Mouse (Mus musculus) heart, embryonic 10.5 days (tissue): Measurements from ENCODE around the gene Fbxo44. TPM values are rescaled to one million over a fixed set of nuclear protein-coding genes. Genes with fewer than 3 reads are reported as not detected.

Experiments
- DNase-seq: peaks from one replicate; pipeline ENCODE4 v3.0.0-alpha.2; 2017; ENCODE audit warnings: low spot score
- H3K27ac ChIP-seq: fragments of 300-500 bp; sonication (generic); 2 replicates; pipeline ENCODE4 v1.5.1; 2016; ENCODE audit warnings: mild to moderate bottlenecking
- H3K27me3 ChIP-seq: fragments of 300-500 bp; sonication (generic); 2 replicates; pipeline ENCODE4 v1.6.1; 2016; ENCODE audit warnings: mild to moderate bottlenecking; ENCODE audit not compliant: poor library complexity, insufficient read depth, severe bottlenecking
- H3K36me3 ChIP-seq: fragments of 300-500 bp; sonication (generic); 2 replicates; pipeline ENCODE4 v1.6.1; 2016; ENCODE audit warnings: mild to moderate bottlenecking, moderate library complexity
- H3K4me1 ChIP-seq: fragments of 300-500 bp; sonication (generic); 2 replicates; pipeline ENCODE4 v1.6.1; 2016; ENCODE audit warnings: mild to moderate bottlenecking
- H3K4me3 ChIP-seq: fragments of 300-500 bp; sonication (generic); 2 replicates; pipeline ENCODE4 v1.5.1; 2016; ENCODE audit warnings: mild to moderate bottlenecking, moderate library complexity
- H3K9me3 ChIP-seq: fragments of 300-500 bp; sonication (generic); 2 replicates; pipeline ENCODE4 v1.6.1; 2016; ENCODE audit warnings: mild to moderate bottlenecking, moderate library complexity
- WGBS: fragments of 180-500 bp; shearing (Covaris S2); methylation state at CpG from one replicate; pipeline ENCODE4 v1.1.7; 2016; 5-methylcytosine and 5-hydroxymethylcytosine counted together
- polyA plus RNA-seq: library from polyadenylated mRNA; unstranded; fragments of >200 nt; fragmentation: Nextera tagmentation; extraction: Ambion mirVana; gene quantifications from 2 replicates; pipeline ENCODE4 v1.2.1, GENCODE M21; 2016

The Fbxo44 gene
- polyA plus RNA-seq, 1 experiment from 2014 or later: 13.0 TPM

- WGBS: under 1% methylated on average over 63 of the region's 65 CpGs
- peaks cover 8% of the 10 kb centered on the region for H3K4me1 ChIP-seq
- H3K27me3 ChIP-seq: peaks cover 28% of the 10 kb centered on the region
- H3K36me3 ChIP-seq: peaks cover 13% of the 10 kb centered on the region; the same call in 1 of the 2 replicates
- H3K9me3 ChIP-seq: no peaks in the 10 kb centered on the region
- DNase-seq: peak; percentile 96
- peak overlapping the region; percentile 91 for H3K27ac ChIP-seq
- peak overlapping the region; percentile 87 for H3K4me3 ChIP-seq
Observed at GRCm38 (mm10) chr4:148140098-148141011, 19.9 kb downstream of the Fbxo44 start.

GRCm38 (mm10) chr4:148139767-148140097, 20.6 kb downstream of the Fbxo44 start:
- Histone ChIP-seq H3K36me3 (peaks cover 7% of the 10 kb centered on the region; the same call in 1 of the 2 replicates), H3K4me1 (peaks cover 8% of the 10 kb centered on the region), H3K27me3 (peaks cover 34% of the 10 kb centered on the region), H3K4me3 (peak overlapping the region; percentile 87), H3K9me3 (no peaks in the 10 kb centered on the region), H3K27ac (peak overlapping the region; percentile 91)
- 1% methylated on average over 12 of the region's 12 CpGs for WGBS
- DNase-seq: peak; percentile 81

GRCm38 (mm10) chr4:148137503-148137902, 22.8 kb downstream of the Fbxo44 start:
- no peak overlapping the region for H3K27ac ChIP-seq
- H3K4me1 ChIP-seq: peaks cover 8% of the 10 kb centered on the region
- H3K36me3 ChIP-seq: no peaks in the 10 kb centered on the region
- no peaks in the 10 kb centered on the region for H3K9me3 ChIP-seq
- peaks cover 49% of the 10 kb centered on the region for H3K27me3 ChIP-seq
- no peak for DNase-seq
- no peak overlapping the region for H3K4me3 ChIP-seq
- WGBS: 70% methylated on average over 8 of the region's 8 CpGs

GRCm38 (mm10) chr4:148134988-148135387, 25.3 kb downstream of the Fbxo44 start:
- WGBS: 68% methylated on average over 8 of the region's 8 CpGs
- peaks cover 74% of the 10 kb centered on the region for H3K27me3 ChIP-seq

GRCm38 (mm10) chr4:148131497-148132081, 28.7 kb downstream of the Fbxo44 start:
- H3K27ac ChIP-seq: peak overlapping the region; percentile 87
- peaks cover 74% of the 10 kb centered on the region for H3K27me3 ChIP-seq
- no peaks in the 10 kb centered on the region for H3K9me3 ChIP-seq
- H3K36me3 ChIP-seq: no peaks in the 10 kb centered on the region
- 1% methylated on average over 21 of the region's 21 CpGs for WGBS
- DNase-seq: no peak
- H3K4me3 ChIP-seq: peak overlapping the region; percentile 76
- peaks cover 21% of the 10 kb centered on the region for H3K4me1 ChIP-seq

More at GRCm38 (mm10) chr4:148134988-148135387, 25.3 kb downstream of the Fbxo44 start:
- no peak for DNase-seq
- no peaks in the 10 kb centered on the region for H3K9me3 ChIP-seq
- H3K27ac ChIP-seq: no peak overlapping the region
- no peak overlapping the region for H3K4me3 ChIP-seq
- H3K4me1 ChIP-seq: peaks cover 25% of the 10 kb centered on the region
- no peaks in the 10 kb centered on the region for H3K36me3 ChIP-seq

- H3K4me3 ChIP-seq: peak within 1 kb of the TSS; percentile 76
- no peaks in the 10 kb centered on the region for H3K9me3 ChIP-seq
- H3K27me3 ChIP-seq: peaks cover 74% of the 10 kb centered on the region
- H3K4me1 ChIP-seq: peaks cover 21% of the 10 kb centered on the region
- WGBS: under 1% methylated on average over 81 of the region's 87 CpGs
- H3K27ac ChIP-seq: peak within 1 kb of the TSS; percentile 87
- no peaks in the 10 kb centered on the region for H3K36me3 ChIP-seq
- no peak for DNase-seq
Observed at GRCm38 (mm10) chr4:148130561-148131413, 29.5 kb downstream of the Fbxo44 start, which contains the start of gene Draxin. Draxin (minus strand) TSS chr4:148130698.

- DNase-seq: no peak
- peak within 1 kb of the TSS; percentile 87 for H3K27ac ChIP-seq
- WGBS: 1% methylated on average over 18 of the region's 18 CpGs
Observed at GRCm38 (mm10) chr4:148130133-148130532, 30.1 kb downstream of the Fbxo44 start, which contains the start of gene Mad2l2. Mad2l2 (plus strand) TSS chr4:148130384.

GRCm38 (mm10) chr4:148128672-148129071, 31.6 kb downstream of the Fbxo44 start:
- Histone ChIP-seq H3K4me1 (peaks cover 21% of the 10 kb centered on the region), H3K27me3 (peaks cover 71% of the 10 kb centered on the region), H3K27ac (no peak overlapping the region), H3K9me3 (no peaks in the 10 kb centered on the region), H3K36me3 (no peaks in the 10 kb centered on the region), H3K4me3 (no peak overlapping the region)
- 53% methylated on average over 2 of the region's 2 CpGs for WGBS
- DNase-seq: no peak

More at GRCm38 (mm10) chr4:148130133-148130532, 30.1 kb downstream of the Fbxo44 start, which contains the start of gene Mad2l2:
- H3K36me3 ChIP-seq: no peaks in the 10 kb centered on the region
- no peaks in the 10 kb centered on the region for H3K9me3 ChIP-seq
- peaks cover 21% of the 10 kb centered on the region for H3K4me1 ChIP-seq
- peaks cover 73% of the 10 kb centered on the region for H3K27me3 ChIP-seq
- H3K4me3 ChIP-seq: peak within 1 kb of the TSS; percentile 76

GRCm38 (mm10) chr4:148128241-148128640, 32.0 kb downstream of the Fbxo44 start:
- Histone ChIP-seq H3K9me3 (no peaks in the 10 kb centered on the region), H3K4me1 (peaks cover 21% of the 10 kb centered on the region), H3K27me3 (peaks cover 75% of the 10 kb centered on the region), H3K36me3 (no peaks in the 10 kb centered on the region), H3K27ac (no peak overlapping the region), H3K4me3 (no peak overlapping the region)
- WGBS: 49% methylated on average over 1 of the region's 1 CpGs
- no peak for DNase-seq

GRCm38 (mm10) chr4:148122694-148123066, 37.6 kb downstream of the Fbxo44 start:
- no peak for DNase-seq
- no peaks in the 10 kb centered on the region for H3K9me3 ChIP-seq
- no peaks in the 10 kb centered on the region for H3K4me1 ChIP-seq
- H3K36me3 ChIP-seq: no peaks in the 10 kb centered on the region
- no peak overlapping the region for H3K4me3 ChIP-seq
- H3K27ac ChIP-seq: no peak overlapping the region
- peaks cover 40% of the 10 kb centered on the region; the same call in 1 of the 2 replicates for H3K27me3 ChIP-seq
- 77% methylated on average over 3 of the region's 3 CpGs for WGBS

GRCm38 (mm10) chr4:148121982-148122693, 38.1 kb downstream of the Fbxo44 start:
- H3K9me3 ChIP-seq: no peaks in the 10 kb centered on the region
- H3K27me3 ChIP-seq: peaks cover 36% of the 10 kb centered on the region; the same call in 1 of the 2 replicates
- 14% methylated on average over 6 of the region's 6 CpGs for WGBS
- no peak for DNase-seq
- H3K4me1 ChIP-seq: no peaks in the 10 kb centered on the region
- H3K36me3 ChIP-seq: no peaks in the 10 kb centered on the region
- no peak overlapping the region for H3K27ac ChIP-seq
- H3K4me3 ChIP-seq: no peak overlapping the region

GRCm38 (mm10) chr4:148121362-148121761, 38.9 kb downstream of the Fbxo44 start:
- Histone ChIP-seq H3K27me3 (peaks cover 36% of the 10 kb centered on the region; the same call in 1 of the 2 replicates), H3K4me3 (no peak overlapping the region), H3K9me3 (no peaks in the 10 kb centered on the region), H3K4me1 (no peaks in the 10 kb centered on the region), H3K27ac (no peak overlapping the region), H3K36me3 (no peaks in the 10 kb centered on the region)
- 82% methylated on average over 4 of the region's 4 CpGs for whole genome bisulfite sequencing
- DNase-seq: no peak
